Mouse (Mus musculus) liver (tissue): ENCODE measurements at regions not wholly inside any gene's neighbourhood (a gene's known extent, or its start where the extent isn't known, plus 50 kb on each side); places are given as distances from the start of the nearest gene placed in this dataset.

Source experiments
- DNase-seq: peaks from one replicate; pipeline ENCODE4 v3.0.0-alpha.2; 2020; ENCODE audit warnings: mixed read lengths

GRCm38 (mm10) chr10:17204153-17204552 is 518.9 kb upstream of the Cited2 start:
- DNase-seq, result no peak

DNA sequence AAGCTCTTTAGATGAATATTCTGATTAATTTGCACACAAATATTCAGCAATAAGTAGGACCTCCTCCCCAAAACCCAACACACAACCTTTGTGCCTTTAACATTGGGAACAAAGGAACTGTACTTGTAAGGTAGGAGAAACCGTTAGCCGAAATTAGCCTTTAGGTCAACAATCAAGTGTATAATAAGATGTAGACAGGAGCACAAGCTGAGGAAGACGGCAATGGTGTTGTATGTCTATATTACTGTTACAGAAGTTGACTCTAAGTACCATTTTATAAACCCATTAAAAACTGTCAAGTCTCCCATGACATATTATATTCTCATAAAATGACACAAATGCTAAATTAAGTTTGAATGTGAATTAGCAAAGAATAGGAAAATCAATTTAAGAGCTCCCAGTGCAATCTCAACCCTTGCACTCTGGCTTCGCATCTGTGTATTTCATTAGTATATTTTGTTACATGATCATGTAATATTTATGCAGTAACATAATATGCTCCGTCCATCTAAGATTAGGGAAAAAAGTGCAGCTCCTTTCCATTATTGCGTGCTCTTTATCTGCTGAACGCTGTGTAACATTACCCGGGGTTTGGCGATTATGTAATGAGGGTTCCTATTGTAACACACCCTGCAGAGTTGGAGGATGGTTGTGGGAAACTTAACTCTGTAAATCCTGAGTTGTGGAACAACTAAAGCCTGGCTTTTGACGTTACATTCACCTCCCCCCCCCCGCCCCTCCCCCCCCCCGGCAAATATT is 510.3 kb upstream of the Cited2 start:
- DNase-seq, result no peak

GRCm38 (mm10) chr10:17213310-17214064 is 509.5 kb upstream of the Cited2 start:
- DNase-seq, result no peak

DNA sequence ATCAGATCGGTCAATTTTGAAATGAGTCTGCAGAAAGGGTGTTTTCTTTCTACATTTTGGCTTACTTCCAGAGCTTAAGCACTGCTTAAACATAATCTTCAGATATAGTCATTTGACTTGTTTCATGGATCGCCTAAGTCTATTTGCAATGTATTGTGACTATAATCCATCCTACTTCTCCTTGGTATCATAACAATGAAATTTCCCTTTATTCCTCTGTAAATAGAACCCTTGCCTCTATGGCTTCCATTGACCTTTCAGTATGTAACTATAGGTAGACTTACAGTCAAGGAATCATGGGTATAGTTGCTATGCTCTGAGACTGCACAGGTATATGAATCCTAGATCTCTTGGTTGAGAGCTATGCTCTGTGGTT is 509.0 kb upstream of the Cited2 start:
- no peak for DNase-seq

DNA sequence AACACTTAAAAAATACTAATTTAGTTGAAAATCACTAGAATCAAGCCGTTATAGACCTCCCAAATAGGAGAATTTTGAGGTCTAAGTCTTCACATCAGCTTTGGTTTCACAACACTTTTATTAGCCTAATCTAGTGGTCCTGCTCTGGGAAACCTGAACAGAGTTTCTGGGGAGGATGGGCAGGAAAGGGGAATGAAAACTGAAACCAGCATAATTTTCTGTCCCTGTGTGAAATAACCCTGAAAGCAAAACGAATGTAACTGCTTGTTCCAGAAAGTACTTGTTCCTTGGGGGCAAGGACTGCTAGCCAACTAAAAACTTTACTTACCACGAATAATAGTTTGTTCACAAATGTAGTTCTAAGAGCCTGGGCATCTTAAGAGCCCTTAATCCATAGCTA is 508.0 kb upstream of the Cited2 start:
- no peak for DNase-seq

DNA sequence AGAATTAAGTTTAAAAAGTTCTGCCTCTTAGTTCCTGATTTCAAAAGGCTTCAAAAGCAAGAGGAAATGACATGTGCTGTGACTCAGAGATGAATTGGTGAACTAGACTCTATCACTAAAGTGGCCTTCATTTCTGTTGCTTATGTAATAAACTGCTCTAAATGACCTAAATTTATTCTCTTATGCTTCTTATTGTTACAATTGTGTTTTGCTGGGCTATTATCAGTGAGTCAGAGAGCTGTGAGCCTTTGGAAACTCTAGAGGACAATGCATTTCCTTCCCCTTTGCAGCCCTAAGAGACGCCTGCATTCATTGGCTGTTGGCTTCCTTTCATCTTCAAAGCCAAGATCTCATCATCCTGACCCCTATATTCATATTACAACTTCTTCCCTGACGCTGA is 501.5 kb upstream of the Cited2 start:
- DNase-seq, result no peak

GRCm38 (mm10) chr10:17225727-17226126 is 497.3 kb upstream of the Cited2 start:
- no peak for DNase-seq

DNA sequence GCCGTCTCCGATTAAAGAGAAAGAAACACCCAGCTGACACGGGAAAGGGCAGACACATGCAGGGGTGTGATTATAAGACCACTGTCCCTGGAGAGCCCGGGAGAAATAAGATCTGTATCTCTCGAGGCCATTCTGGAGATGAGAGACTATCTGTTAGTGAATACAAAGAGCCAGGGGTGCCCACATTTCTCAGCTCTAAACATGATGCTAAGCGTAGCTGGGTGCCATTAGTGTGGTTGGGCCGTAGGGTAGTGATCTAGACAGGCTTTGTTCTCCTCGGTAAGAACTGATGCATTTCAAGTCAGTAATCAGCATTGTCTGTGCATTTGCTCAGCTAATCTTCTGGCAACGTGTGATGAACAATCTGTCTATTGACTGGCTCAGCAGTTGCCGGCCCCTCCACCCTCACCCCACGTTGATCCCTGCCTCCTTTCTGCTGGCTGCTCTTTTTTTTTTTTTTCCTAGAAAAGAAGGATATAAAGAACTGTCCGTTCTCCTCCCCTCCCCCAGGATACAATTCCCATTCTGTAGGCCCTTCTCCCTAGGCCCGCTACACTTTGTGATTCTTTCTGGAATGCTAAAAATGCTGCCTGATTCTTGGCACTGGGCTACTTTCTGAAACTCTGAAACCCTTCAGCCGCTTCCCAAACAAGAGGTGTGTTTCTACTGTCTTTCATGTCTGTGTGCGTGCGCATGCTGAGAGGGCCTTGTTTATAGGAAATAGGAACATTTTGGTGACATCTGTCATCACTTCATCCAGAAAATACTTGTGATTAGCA is 492.8 kb upstream of the Cited2 start:
- DNase-seq, result no peak

DNA sequence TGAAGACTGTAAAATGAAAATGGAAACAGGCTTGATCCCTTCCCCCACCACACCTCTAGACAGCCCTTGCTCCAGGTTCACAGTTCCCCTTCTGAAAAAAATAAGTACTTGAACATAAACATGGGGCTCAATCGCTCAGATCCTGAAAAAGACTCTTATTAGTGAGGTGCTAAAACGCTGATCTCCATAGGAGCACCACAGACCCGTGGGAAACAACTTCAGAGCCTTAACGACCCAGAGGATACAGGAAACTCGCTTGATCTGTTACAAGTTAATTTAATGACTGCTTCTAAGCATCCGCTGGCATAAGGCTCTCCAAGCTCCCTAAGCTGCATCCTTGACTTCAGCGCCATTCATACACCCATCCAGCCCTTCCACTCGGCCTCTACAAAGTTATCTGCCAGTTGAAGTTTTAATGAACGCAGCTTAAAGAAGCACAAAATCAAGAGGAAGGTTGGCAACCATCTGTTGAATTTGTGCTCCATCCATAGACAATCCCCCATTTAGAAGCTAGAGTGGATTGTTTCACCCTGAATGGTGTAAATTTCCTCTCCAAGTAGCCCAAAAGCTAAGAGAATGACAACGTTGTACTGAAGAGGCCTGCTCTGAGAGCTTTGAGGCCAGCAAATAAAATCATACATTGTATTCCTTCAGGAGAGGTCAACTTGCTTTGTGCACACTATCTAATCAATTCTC is 486.9 kb upstream of the Cited2 start:
- DNase-seq, result no peak

DNA sequence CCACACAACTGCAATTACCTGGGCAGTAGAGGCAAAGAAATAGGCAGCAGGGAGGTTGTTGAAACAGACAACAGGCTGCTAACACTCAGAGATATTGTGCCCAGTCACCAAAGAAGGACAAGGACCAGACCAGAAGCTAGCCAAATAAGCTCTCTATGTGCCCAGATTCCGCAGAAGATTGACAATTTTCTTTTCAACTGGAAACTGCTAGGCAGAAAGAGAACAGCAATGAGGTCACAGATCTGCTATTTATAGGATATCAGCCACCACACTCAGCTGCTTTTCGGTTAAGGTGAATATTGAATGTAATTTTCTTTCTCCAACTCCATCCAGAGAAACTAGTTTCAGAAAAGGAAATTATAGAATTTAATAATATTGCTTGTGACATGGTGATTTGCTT is 486.3 kb upstream of the Cited2 start:
- no peak for DNase-seq

- no peak for DNase-seq
Measured at GRCm38 (mm10) chr10:17237463-17237862, 485.6 kb upstream of the Cited2 start.

DNA sequence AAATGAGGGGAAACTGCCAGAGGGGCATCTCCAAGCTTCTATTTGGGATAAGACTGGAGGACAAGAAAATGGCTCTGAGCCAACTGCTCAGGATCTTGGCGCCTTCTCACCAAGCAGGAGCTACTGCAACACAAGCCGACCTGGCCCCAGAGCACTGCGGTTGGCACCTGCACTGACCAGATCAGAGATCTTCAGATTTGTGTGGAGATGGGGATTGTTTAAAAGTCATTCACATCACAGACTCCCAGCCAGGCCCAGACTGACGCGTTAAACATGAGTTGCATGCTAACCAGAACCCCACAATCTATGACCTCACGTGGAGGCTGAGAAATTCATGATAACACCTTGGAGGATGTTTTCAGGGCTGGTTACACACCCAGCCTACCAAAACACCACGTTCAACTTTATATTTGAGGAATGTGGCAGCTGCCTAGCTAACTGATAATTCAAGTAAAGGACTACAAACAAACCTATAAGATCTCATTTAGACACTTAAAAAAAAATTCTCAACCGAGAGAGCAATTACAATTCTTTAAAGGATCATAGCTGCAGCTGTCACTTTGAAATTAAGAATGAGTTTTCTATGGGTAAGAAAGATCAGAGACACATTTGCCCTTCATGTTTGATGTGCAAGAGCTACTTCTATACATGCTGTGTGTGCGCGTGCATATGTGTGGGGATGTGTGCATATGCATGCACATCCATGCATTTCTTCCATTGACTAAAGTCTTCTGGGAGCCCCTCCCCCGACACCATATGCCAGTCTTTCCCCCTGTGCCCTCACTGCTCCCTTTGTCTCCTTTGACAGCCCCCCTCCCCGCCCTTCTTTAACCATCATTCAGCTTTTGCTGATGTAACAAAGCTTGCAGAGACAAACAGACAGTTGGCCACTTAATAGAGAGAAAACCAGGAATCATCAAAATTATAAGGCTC is 484.8 kb upstream of the Cited2 start:
- no peak for DNase-seq

DNA sequence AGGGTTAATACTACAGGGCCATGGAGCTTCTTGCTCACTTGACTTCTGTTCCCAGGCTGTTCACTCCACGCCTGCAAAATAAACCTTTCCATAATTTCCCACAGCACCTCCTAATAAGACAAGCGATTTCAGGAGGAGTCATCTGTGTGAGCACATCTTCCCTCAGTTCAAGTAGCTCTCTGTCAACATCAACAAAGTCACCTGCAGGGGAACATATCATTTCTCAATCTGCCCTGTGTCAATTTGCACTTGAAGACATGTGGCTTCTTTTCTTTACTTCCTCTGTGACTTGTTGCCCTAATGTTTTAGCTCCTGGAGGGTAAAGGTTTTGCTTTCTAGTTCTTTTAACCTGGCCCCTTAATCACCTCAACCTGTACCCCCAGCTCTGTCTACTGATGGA is 474.7 kb upstream of the Cited2 start:
- DNase-seq, result no peak

- no peak for DNase-seq
Measured at GRCm38 (mm10) chr10:17253040-17253439, 470.0 kb upstream of the Cited2 start.

GRCm38 (mm10) chr10:17260154-17260553 is 462.9 kb upstream of the Cited2 start:
- no peak for DNase-seq

GRCm38 (mm10) chr10:17260615-17261014 is 462.4 kb upstream of the Cited2 start:
- DNase-seq, result no peak

DNA sequence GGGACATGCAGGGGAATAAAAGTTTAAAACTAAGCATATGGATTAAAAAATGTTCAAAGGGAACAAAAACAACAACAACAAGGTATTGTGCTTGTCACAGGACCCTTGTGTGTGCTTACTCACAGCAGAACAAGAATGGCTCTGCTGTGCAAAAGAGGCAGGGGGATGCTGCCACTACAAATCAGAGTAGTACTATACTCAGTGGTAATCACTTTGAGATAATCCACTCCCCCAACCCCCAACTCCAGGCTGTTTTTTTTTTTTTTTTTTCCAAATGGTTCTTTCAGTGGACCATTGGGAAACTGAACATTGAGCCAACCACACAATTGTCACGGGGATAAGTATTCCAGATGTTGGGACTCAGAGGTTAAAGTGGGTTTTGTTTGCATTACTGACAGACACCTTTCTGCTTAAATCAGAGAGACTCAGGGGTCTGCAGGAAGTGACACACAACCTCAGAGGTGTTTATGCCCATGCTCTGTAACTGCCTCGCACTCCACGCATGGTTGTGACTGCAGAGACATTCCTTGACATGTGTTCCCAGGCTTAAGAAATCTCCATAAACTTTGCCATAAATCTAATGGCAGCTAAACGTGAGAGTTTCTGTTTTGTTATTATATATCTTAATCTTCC is 461.7 kb upstream of the Cited2 start:
- DNase-seq, result no peak

GRCm38 (mm10) chr10:17261825-17262205 is 461.2 kb upstream of the Cited2 start:
- DNase-seq, result no peak

DNA sequence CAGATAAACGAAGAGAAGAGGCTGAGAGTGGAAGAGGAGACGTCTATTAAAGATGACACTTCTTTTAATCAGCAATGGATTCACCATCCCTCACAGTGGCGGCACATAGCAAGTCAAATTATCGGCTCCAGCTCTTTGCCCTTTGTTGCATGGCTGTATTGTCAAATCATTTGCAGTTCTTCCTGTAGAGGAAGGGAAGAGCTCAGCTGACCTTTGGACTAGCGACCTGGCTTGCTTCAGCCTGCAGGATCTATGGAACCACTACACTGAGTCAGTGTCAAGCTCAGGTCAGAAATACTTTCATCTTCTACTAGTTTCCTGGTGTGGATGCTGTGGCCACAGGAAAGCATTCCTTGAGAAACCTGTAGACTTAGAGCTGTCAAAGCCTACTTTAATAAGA is 450.4 kb upstream of the Cited2 start:
- no peak for DNase-seq

DNA sequence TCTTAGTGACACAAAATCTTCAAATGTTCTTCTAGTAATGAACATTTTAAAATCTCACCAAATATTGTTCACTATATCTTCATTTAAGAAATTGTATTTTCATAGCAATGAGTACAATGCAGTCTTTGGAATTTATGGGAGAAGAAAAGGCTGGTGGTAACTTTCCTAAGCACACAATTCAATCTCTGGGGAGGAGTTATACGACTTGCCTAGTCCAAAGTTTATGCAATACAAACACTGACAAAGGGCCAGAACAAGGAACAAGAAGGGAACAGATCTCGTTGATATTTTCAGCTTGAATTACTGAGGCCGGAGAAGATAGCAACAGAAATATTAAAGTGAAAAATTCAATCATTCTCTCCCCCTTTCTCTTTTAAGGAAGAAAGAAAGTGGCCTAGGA is 449.2 kb upstream of the Cited2 start:
- DNase-seq, result no peak

DNA sequence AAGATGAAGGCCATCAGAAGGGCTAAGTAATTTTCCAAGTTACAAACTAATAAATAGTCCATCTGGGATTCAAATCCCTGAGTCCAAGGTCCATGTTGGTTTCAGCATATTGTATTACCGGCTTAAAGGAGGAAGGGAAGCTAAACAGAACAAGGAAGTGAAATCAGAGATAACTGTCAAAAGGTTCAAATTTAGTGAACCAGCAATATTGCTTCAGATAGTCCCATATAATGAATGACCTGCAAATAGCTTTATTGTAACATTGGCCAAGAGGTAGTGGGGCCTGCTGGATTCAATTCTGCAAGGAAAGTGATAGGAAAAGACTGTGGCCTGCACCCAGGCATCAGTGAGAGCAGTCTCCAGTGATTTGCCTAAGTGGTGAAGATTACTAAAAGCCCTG is 447.8 kb upstream of the Cited2 start:
- DNase-seq, result no peak

- no peak for DNase-seq
Measured at GRCm38 (mm10) chr10:17277911-17278310, 445.1 kb upstream of the Cited2 start.
